Mouse (Mus musculus) olfactory bulb, adult 2 months (tissue): ENCODE measurements around the gene Tbc1d10a. TPM values are rescaled to one million over a fixed set of nuclear protein-coding genes. Genes with fewer than 3 reads are reported as not detected.

ENCODE experiments used
- H3K27ac ChIP-seq: fragments of 200-500 bp; 2 replicates; pipeline ENCODE4 v1.5.1; 2012; ENCODE audit warnings: low read depth, low read length; ENCODE audit not compliant: insufficient read depth
- H3K4me1 ChIP-seq: fragments of 200-500 bp; 2 replicates; pipeline ENCODE4 v1.6.1; 2012; ENCODE audit warnings: low read length; ENCODE audit not compliant: control insufficient read depth, insufficient read depth
- H3K4me3 ChIP-seq: fragments of 200-500 bp; 2 replicates; pipeline ENCODE4 v1.5.1; 2012; ENCODE audit warnings: mild to moderate bottlenecking, low read depth, low read length, moderate library complexity; ENCODE audit not compliant: insufficient read depth
- CTCF ChIP-seq: fragments of 200-500 bp; IDR thresholded peaks from 2 replicates; pipeline ENCODE4 v1.5.1; 2012; ENCODE audit warnings: low read depth, mild to moderate bottlenecking, low read length, moderate library complexity; ENCODE audit not compliant: insufficient read depth
- POLR2A ChIP-seq: fragments of 200-500 bp; IDR thresholded peaks from 2 replicates; pipeline ENCODE4 v1.6.1; 2012; ENCODE audit warnings: mild to moderate bottlenecking, low read depth, low read length, moderate library complexity; ENCODE audit not compliant: insufficient read depth
- WGBS: fragments of 180-500 bp; shearing (Covaris S2); methylation state at CpG from one replicate; pipeline ENCODE4 v1.1.7; 2018; 5-methylcytosine and 5-hydroxymethylcytosine counted together
- polyA plus RNA-seq: library from polyadenylated mRNA; stranded (reverse); fragments of >200 nt; gene quantifications from 2 replicates; pipeline ENCODE4 v1.2.4, GENCODE M21; 2012; ENCODE audit warnings: low replicate concordance; ENCODE audit not compliant: missing spikeins, insufficient read depth, insufficient read length

The Tbc1d10a gene
- polyA plus RNA-seq, 1 experiment: not detected

DNA sequence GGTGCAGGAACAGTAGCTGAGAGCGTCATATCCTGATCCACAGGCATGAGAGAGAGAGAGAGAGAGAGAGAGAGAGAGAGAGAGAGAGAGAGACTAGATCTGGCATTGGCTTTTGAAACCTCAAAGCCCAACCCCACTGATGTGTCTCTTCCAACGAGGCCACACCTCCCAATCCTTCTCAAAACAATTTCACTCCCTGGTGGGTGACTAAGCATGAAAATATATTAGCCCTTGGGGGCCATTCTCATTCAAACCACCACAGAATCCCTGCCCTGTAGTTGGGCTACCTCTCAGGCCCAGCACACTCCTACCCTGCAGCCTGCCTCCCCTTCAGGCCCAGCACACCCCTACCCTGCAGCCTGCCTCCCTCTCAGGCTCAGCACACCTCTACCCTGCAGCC lies 66.3 kb downstream of the Tbc1d10a start:
- Histone ChIP-seq H3K4me1 (no peaks in the 10 kb centered on the region), H3K4me3 (no peak overlapping the region), H3K27ac (no peak overlapping the region)
- no peak for TF ChIP-seq POLR2A
- no peak for TF ChIP-seq CTCF
- 69% methylated on average over 2 of the region's 2 CpGs for WGBS

DNA sequence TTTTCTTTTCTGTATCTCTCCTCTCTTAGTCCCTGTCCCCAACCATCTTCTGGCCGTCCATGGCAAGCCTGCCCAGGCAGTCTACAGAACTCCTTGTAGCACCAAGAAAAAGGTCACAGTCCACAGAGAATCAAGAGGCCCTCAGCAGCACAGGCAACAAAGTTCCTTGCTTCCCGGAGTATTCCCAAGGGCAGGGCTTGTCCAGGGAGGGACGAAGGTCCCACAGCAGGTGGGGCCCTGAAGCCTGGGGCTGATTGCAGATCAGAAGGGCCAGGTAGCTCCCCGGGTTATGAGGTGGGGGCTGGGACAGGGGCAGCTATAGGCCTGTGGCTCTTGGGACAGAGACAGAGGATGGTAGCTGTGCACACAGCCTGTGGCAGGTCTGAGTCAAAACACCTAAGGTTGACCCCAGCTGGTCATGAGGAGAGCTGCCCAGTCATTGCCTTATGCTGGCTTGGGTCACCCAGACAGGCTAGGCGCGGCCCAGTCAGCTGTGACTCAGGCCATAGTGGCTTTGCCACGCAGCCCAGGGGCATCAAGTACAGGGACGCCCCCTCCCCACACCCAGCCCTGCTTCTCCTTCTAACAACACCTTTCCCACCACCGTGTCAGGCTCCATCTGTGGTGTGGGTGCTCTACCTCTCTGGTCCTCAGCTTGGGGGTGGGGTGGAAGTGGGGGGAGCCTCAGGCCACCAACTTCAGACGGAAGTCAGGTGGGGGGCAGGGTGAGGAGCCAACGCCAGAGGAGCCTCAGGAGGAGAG lies 70.4 kb downstream of the Tbc1d10a start, which contains the start of gene Lif:
Lif (plus strand) TSS at position 712 of the 762 bp plus-strand sequence.
- TF ChIP-seq POLR2A: no peak
- TF ChIP-seq CTCF: no peak
- H3K4me1 ChIP-seq: peaks cover 22% of the 10 kb centered on the region
- H3K27ac ChIP-seq: no peak within 1 kb of the TSS
- 75% methylated on average over 11 of the region's 11 CpGs for WGBS
- no peak within 1 kb of the TSS for H3K4me3 ChIP-seq

DNA sequence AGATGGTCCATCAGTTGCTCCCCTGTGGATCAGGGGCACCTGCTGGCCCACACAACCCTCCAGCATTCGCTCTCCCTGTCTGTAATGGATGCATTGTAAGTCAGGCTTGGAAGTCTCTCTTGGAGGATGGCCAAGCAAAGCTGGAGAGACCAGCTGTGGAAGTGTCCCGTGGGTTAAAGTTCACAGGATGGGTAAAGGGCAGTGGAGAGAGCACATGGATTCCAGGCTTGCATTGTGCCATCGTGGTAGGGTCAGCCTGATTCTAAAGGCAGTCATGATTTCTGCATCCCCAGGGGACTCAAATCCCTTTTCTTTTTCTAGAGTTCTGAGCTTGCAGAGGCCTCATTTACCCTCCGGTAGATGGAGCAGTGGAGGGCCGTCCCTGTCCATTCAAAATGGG lies 71.2 kb downstream of the Tbc1d10a start:
- WGBS: 53% methylated on average over 5 of the region's 5 CpGs
- peaks cover 27% of the 10 kb centered on the region for H3K4me1 ChIP-seq
- no peak for TF ChIP-seq POLR2A
- TF ChIP-seq CTCF: no peak
- no peak overlapping the region for H3K4me3 ChIP-seq
- H3K27ac ChIP-seq: no peak overlapping the region

DNA sequence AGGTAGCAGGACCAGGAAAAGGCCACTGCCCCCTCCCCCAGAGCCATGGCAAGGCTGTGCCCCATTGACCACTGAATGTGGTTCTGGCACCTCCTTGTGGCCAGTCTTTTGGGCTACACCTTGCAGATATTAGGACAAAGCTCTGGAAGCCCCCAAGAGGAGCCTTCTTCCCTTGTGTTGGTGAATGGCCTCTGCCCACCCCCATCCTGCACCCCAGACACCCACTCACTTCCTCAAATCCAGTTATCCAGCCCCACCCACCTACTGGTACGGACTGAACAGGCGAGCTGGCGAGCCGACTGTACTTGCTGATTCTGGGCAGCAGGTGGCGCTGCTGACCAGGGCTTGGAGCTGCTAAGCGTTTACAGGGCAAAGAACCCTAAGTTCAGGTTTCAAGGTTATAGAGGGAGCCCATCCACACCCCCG lies 72.1 kb downstream of the Tbc1d10a start:
- TF ChIP-seq CTCF (peak; percentile 99), POLR2A (no peak)
- under 1% methylated on average over 7 of the region's 7 CpGs for WGBS
- H3K4me1 ChIP-seq: peaks cover 27% of the 10 kb centered on the region
- no peak overlapping the region for H3K4me3 ChIP-seq
- no peak overlapping the region for H3K27ac ChIP-seq

DNA sequence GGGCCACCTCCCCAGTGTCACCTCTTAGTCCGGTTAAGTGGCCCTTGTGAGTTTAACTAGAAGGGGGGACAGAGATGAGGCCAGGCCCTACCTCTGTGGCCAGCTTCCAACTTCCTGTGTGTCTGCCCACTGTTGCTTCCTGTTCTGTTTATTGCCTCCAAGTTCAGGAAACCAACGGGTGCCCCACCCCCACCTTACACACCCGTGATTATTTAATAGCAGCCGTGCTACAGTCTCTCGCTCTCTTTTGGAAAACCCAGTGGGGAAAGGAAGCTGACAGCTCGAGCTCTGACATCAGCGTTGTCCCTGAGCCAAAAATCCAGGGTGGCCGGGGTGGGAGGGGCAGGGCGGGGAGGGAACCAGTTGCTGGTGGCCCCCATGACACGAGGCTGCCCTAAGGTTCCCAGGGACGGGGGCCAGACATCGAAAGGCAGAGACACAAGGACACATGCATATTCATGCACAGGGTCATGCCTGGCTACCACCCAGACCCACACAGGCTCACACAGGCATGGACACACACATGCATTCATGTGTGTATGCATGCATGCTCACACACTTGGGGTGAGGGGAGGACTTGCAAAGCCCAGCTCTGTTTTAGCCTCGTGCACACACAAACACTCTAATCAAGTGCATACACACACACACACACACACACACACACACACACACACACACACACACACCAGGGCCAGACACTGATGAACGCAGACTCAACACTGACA lies 74.0 kb downstream of the Tbc1d10a start:
- Histone ChIP-seq H3K4me1 (peaks cover 30% of the 10 kb centered on the region), H3K27ac (no peak overlapping the region), H3K4me3 (no peak overlapping the region)
- WGBS: 14% methylated on average over 14 of the region's 14 CpGs
- TF ChIP-seq POLR2A (no peak), CTCF (no peak)

DNA sequence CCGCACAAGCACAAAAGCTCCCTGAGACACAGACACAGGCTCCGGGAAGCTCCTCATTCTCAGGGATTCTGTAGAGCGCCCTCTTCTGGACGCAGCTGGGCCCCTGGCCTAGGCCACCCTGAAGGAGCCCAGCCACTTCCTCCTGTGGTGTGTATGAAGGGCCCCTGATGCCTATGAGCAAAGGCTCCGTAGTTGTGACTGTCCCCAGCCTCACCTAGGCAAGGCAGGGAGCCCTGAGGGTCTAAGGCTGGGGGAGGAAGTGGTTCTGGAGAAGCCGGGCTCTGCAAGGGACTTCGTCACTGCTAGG lies 74.6 kb downstream of the Tbc1d10a start:
- TF ChIP-seq CTCF (peak; percentile 46), POLR2A (no peak)
- Histone ChIP-seq H3K4me3 (no peak overlapping the region), H3K27ac (no peak overlapping the region), H3K4me1 (peaks cover 30% of the 10 kb centered on the region)
- WGBS: 53% methylated on average over 7 of the region's 7 CpGs

DNA sequence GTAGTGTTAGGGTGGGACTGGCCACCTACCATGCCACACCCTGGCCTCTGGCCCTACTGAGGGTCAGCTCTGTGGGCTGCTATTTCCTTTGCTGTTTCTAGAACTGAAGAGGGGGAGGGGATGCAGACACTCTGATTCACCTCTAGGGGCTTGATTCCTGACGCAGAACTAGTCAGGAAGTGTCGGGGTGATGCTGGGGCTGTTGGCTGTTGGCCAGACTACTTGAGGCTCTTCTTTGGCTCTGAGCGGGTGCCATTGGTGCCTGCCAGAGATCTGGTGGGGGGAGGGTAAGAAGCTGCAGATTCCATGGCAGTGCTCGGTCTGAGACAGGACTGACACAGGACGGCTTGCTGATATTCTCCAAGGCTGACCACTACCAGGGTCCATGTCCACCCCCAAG lies 75.4 kb downstream of the Tbc1d10a start:
- TF ChIP-seq CTCF (0 out of 2 replicates have a peak, but pooled peaks have one; percentile 7), POLR2A (no peak)
- 33% methylated on average over 5 of the region's 5 CpGs for WGBS
- H3K4me1 ChIP-seq: peaks cover 37% of the 10 kb centered on the region
- no peak overlapping the region for H3K4me3 ChIP-seq
- H3K27ac ChIP-seq: no peak overlapping the region

DNA sequence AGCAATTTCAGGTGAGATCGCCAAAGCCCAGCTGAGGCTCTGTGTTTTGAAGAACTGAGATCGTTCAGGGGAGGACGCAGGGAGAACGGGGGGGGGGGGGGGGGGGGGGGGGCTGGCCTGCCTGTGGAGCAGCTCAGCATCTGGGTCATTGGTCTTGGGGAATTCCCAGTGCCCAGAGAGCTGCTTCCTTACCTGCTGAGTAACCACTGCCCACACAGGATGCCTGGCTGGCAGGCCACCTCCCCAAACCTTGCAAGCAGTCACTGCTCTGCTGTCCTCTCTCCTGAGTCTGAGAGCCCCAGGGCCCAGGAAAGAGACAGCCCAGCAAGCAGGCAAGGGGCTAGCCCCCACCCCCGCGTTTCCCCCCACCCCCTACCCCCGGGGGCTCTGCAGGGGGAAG lies 76.3 kb downstream of the Tbc1d10a start:
- 30% methylated on average over 7 of the region's 7 CpGs for WGBS
- H3K4me3 ChIP-seq: no peak overlapping the region
- H3K27ac ChIP-seq: no peak overlapping the region
- no peak for TF ChIP-seq POLR2A
- no peak for TF ChIP-seq CTCF
- peaks cover 37% of the 10 kb centered on the region for H3K4me1 ChIP-seq

DNA sequence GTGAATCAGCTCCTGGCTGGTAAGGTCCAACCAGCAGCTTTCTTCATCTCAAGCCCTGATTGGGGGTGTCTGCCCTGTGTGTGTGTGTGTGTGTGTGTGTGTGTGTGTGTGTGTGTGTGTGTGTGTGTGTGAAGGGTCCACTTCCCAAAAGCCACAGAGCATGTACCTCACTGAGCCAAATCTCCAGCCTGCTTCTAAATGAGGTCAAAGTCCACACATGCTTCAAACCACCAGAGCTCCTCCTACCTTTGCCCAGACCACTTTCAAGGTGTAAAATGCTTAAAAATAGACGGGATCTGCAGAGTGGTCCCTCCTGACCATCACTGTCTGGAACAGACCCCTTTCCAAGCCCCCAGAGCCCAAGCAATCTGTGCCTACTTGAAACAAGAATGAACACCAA lies 76.7 kb downstream of the Tbc1d10a start:
- Histone ChIP-seq H3K4me1 (peaks cover 37% of the 10 kb centered on the region), H3K27ac (no peak overlapping the region), H3K4me3 (no peak overlapping the region)
- 56% methylated on average over 1 of the region's 1 CpGs for WGBS
- TF ChIP-seq CTCF (no peak), POLR2A (no peak)

DNA sequence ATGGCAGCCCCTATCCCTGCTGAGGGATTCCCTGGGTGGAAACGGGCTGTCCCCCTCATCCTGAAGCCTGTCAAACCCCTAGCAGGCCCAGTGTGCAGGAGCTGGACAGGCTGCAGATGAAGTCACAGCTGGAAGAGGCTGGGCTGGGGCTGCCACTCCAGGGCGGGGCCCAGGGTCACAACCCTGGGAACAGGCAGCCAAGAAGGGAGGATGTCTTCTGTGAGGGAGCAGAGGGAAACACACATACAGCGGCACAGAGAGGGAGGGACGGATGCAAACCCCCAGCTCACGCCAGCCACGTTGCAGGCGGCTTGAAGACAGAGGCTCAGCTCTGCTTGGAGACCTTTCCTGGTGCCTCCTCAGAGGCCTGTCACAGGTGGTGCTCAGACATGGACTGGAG lies 77.5 kb downstream of the Tbc1d10a start:
- Histone ChIP-seq H3K27ac (no peak overlapping the region), H3K4me3 (no peak overlapping the region), H3K4me1 (peaks cover 34% of the 10 kb centered on the region)
- no peak for TF ChIP-seq CTCF
- no peak for TF ChIP-seq POLR2A
- WGBS: 84% methylated on average over 7 of the region's 7 CpGs

Other genes starting within 250 kb of the Tbc1d10a start
- gene Pes1, start 222.8 kb upstream of the Tbc1d10a start, polyA plus RNA-seq: not detected in 2 replicates
- not detected in 2 replicates for gene 4930556J24Rik, start 210.0 kb upstream of the Tbc1d10a start, polyA plus RNA-seq
- not detected in 2 replicates for gene Gal3st1, start 203.2 kb upstream of the Tbc1d10a start, polyA plus RNA-seq
- not detected in 2 replicates for gene Sec14l4, start 155.3 kb upstream of the Tbc1d10a start, polyA plus RNA-seq
- gene Sec14l3, start 121.9 kb upstream of the Tbc1d10a start, polyA plus RNA-seq: not detected in 2 replicates
- gene Mtfp1, start 91.3 kb upstream of the Tbc1d10a start, polyA plus RNA-seq: not detected in 2 replicates
- not detected in 2 replicates for gene Sec14l2, start 63.4 kb upstream of the Tbc1d10a start, polyA plus RNA-seq
- gene Rnf215, start 51.6 kb upstream of the Tbc1d10a start, polyA plus RNA-seq: not detected in 2 replicates
- not detected in 2 replicates for gene Ccdc157, start 26.5 kb upstream of the Tbc1d10a start, polyA plus RNA-seq
- gene Sf3a1, start 26.4 kb upstream of the Tbc1d10a start, polyA plus RNA-seq: 165 TPM in 1 of 2 replicates, not detected in the other
- not detected in 2 replicates for gene Castor1, start 31.4 kb downstream of the Tbc1d10a start, polyA plus RNA-seq
- gene Osm, start 49.6 kb downstream of the Tbc1d10a start, polyA plus RNA-seq: not detected in 2 replicates
- gene Lif, start 70.8 kb downstream of the Tbc1d10a start, polyA plus RNA-seq: not detected in 2 replicates